Mouse (Mus musculus): ENCODE data around the gene Zfp110.

Zfp110 gene

GRCm38 (mm10) chr7:12897655-12898410 lies 63.3 kb downstream of the Zfp110 start, which contains the start of gene Zscan22:
Gene Zscan22, plus strand, starts transcription at chr7:12897815.
- DNase-seq: peak; percentile 95
